Mouse (Mus musculus) neural tube, postnatal 0 days (tissue): ENCODE data around the gene Zfp950. TPM values are rescaled to one million over a fixed set of nuclear protein-coding genes. Genes with fewer than 3 reads are reported as not detected.

ENCODE experiments used
- polyA plus RNA-seq: library from polyadenylated mRNA; unstranded; fragments of >200 nt; fragmentation: Nextera tagmentation; extraction: Ambion mirVana; gene quantifications from 2 replicates; pipeline ENCODE4 v1.2.1, GENCODE M21; 2015

Gene Zfp950
- polyA plus RNA-seq = 48.2 and 49.1 TPM in 2 replicates

DNA sequence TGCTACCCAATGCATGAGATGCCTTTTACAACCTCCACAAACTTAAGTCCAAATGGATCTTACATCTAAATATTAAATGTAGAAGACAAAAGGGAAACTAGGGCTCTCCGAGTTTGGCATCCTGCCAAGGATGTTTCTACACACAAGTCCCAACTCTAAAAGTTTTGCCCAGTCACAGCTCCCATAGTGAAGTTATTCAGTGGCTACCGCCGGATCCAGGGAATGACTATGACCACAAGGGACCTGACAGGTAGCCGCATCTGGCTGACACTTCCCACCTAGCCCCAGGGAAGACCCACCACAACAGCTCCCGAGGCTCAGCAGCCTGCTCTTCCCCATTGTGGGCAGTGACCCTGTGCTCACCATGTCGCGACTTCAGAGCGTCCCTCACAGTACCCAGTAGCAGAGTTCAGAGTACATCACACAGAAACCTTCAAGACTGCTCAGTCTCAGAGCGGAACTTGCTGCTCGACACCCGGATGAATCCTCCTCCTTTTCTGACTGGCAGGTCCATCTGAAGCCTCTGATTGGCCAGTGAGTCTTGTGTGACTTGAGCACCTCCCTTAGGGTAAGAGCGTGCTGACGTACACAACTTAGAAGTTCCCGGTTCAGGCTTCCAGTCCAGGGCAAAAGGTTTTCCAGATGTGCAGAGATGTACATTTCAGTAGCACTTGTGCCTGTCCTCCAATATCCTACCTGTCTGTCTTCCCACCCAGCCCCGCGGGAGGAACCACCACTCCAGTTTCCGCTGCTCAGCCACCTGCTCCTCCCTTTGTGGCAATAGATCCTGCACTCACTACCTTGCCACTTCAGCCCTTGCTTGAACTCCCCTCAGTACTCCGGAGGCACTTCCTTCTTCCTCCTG lies at the start of gene Zfp950:
Gene Zfp950, minus strand, starts transcription at position 499 of the 865 bp plus-strand sequence.

DNA sequence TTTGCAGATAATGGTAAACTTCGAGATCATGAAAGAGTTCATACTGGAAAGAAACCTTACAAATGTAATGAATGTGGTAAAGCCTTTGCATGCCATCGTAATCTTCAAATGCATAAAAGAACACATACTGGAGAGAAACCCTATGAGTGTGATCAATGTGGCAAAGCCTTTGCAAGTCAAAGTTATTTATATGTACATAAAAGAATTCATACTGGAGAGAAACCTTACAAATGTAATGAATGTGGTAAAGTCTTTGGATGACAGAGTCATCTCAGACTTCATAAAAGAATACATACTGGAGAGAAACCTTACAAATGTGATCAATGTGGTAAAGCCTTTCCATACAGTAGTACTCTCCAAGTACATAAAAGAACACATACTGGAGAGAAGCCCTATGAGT lies 43.0 kb upstream of the Zfp950 start, which contains the start of gene Gm6020:
Gene Gm6020, plus strand, starts transcription at position 301 of the 400 bp plus-strand sequence.

DNA sequence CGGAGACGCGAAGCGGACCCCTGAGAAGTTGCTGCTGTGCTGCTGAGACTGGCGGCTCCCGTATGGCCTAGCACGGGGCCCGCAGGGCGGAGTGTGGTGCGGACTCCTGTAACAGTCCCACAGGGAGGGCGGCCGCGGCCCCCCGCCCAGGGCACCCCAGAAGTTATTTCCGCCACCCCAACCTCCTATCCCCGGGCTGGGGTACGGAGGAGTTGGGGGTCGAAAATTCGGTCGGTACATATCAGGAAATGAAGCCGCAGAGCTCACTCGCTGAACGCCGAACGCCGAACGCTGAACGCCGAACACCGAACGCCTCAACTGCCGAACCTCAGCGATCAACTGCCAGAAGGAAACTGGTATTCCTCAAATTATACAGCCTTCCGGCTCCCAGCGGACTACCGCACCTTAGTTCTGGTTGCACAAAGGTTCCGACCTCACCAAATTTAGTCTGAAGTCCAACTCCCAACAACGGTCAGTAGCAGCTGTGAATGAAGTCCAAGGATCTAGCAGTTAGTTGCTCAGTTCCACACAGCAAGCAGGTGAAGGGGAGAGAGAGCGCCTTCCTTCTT lies 35.2 kb upstream of the Zfp950 start, which contains the start of gene Gm7102:
Gene Gm7102, minus strand, starts transcription at position 554 of the 569 bp plus-strand sequence.

Other genes starting within 250 kb of the Zfp950 start
- gene Gm7102, start 35.5 kb upstream of the Zfp950 start, polyA plus RNA-seq = 0.20 and 0.21 TPM in 2 replicates
- not detected in 2 replicates for gene Gm6020, start 43.0 kb upstream of the Zfp950 start, polyA plus RNA-seq
- gene Csf2ra, start 87.6 kb upstream of the Zfp950 start, polyA plus RNA-seq = 47.7 and 60.3 TPM in 2 replicates
- gene Gm21060, start 156.2 kb upstream of the Zfp950 start, polyA plus RNA-seq = not detected in 2 replicates